Mouse (Mus musculus): ENCODE measurements around the gene Chil1. TPM values are rescaled to one million over a fixed set of nuclear protein-coding genes. Genes with fewer than 3 reads are reported as not detected.

Chil1 gene
- polyA plus RNA-seq, 1 experiment from 2014 or later = 3.3 TPM

- Histone ChIP-seq H3K27me3 (peaks cover 4% of the 10 kb centered on the region), H3K36me3 (no peaks in the 10 kb centered on the region), H3K4me1 (peaks cover 21% of the 10 kb centered on the region), H3K9me3 (replicated peaks) (no peaks in the 10 kb centered on the region), H3K9ac (no peak overlapping the region), H3K27ac (no peak overlapping the region), H3K4me3 (no peak overlapping the region), H3K4me2 (replicated peaks) (no peak overlapping the region)
- WGBS = 79% methylated on average over 7 of the region's 7 CpGs
- ATAC-seq (ENCODE audit: low FRiP score) = no peak
These were observed 31.4 kb downstream of the Chil1 start for GRCm38 (mm10) chr1:134213405-134213804.

GRCm38 (mm10) chr1:134215059-134215458, 33.1 kb downstream of the Chil1 start:
- Histone ChIP-seq H3K4me3 (no peak overlapping the region), H3K9ac (no peak overlapping the region), H3K9me3 (replicated peaks) (no peaks in the 10 kb centered on the region), H3K4me1 (peaks cover 21% of the 10 kb centered on the region), H3K36me3 (no peaks in the 10 kb centered on the region), H3K4me2 (replicated peaks) (no peak overlapping the region), H3K27ac (no peak overlapping the region), H3K27me3 (peaks cover 4% of the 10 kb centered on the region)
- ATAC-seq (ENCODE audit: low FRiP score) = no peak
- 56% methylated on average over 7 of the region's 7 CpGs for WGBS

GRCm38 (mm10) chr1:134215751-134216628, 34.0 kb downstream of the Chil1 start:
- Histone ChIP-seq H3K9me3 (replicated peaks) (no peaks in the 10 kb centered on the region), H3K4me2 (replicated peaks) (0 out of 2 replicates have a peak overlapping the region, but pooled peaks have one; percentile 3), H3K4me3 (no peak overlapping the region), H3K27me3 (peaks cover 4% of the 10 kb centered on the region), H3K9ac (no peak overlapping the region), H3K27ac (no peak overlapping the region), H3K36me3 (no peaks in the 10 kb centered on the region), H3K4me1 (peaks cover 15% of the 10 kb centered on the region)
- WGBS = 21% methylated on average over 11 of the region's 11 CpGs
- ATAC-seq (ENCODE audit: low FRiP score) = 0 out of 2 replicates have a peak, but pooled peaks have one; percentile 35

- no peak overlapping the region for H3K9ac ChIP-seq
- H3K27me3 ChIP-seq = peaks cover 4% of the 10 kb centered on the region
- 89% methylated on average over 2 of the region's 2 CpGs for WGBS
- no peak overlapping the region for H3K4me2 ChIP-seq (replicated peaks)
- peaks cover 15% of the 10 kb centered on the region for H3K4me1 ChIP-seq
- no peaks in the 10 kb centered on the region for H3K9me3 ChIP-seq (replicated peaks)
- H3K36me3 ChIP-seq = no peaks in the 10 kb centered on the region
- no peak overlapping the region for H3K4me3 ChIP-seq
- H3K27ac ChIP-seq = no peak overlapping the region
- no peak for ATAC-seq (ENCODE audit: low FRiP score)
These were observed 34.6 kb downstream of the Chil1 start for GRCm38 (mm10) chr1:134216629-134216971.

- Histone ChIP-seq H3K27me3 (peaks cover 4% of the 10 kb centered on the region), H3K4me3 (no peak overlapping the region), H3K4me1 (peaks cover 10% of the 10 kb centered on the region), H3K9me3 (replicated peaks) (no peaks in the 10 kb centered on the region), H3K36me3 (no peaks in the 10 kb centered on the region), H3K27ac (no peak overlapping the region), H3K4me2 (replicated peaks) (no peak overlapping the region), H3K9ac (no peak overlapping the region)
- ATAC-seq (ENCODE audit: low FRiP score) = no peak
- WGBS = 77% methylated on average over 12 of the region's 12 CpGs
These were observed 35.1 kb downstream of the Chil1 start for GRCm38 (mm10) chr1:134217028-134217481.

- H3K4me2 ChIP-seq (replicated peaks) = no peak overlapping the region
- ATAC-seq (ENCODE audit: low FRiP score) = no peak
- peaks cover 10% of the 10 kb centered on the region for H3K4me1 ChIP-seq
- H3K4me3 ChIP-seq = no peak overlapping the region
- H3K9me3 ChIP-seq (replicated peaks) = no peaks in the 10 kb centered on the region
- H3K36me3 ChIP-seq = no peaks in the 10 kb centered on the region
- no peak overlapping the region for H3K9ac ChIP-seq
- 82% methylated on average over 3 of the region's 3 CpGs for WGBS
- H3K27ac ChIP-seq = no peak overlapping the region
- peaks cover 4% of the 10 kb centered on the region for H3K27me3 ChIP-seq
These were observed 36.0 kb downstream of the Chil1 start for GRCm38 (mm10) chr1:134217942-134218341.

- H3K4me1 ChIP-seq = peaks cover 10% of the 10 kb centered on the region
- H3K36me3 ChIP-seq = no peaks in the 10 kb centered on the region
- H3K9ac ChIP-seq = no peak overlapping the region
- H3K9me3 ChIP-seq (replicated peaks) = no peaks in the 10 kb centered on the region
- no peak overlapping the region for H3K27ac ChIP-seq
- WGBS = 82% methylated on average over 5 of the region's 5 CpGs
- H3K27me3 ChIP-seq = no peaks in the 10 kb centered on the region
- no peak for ATAC-seq (ENCODE audit: low FRiP score)
- no peak overlapping the region for H3K4me2 ChIP-seq (replicated peaks)
- H3K4me3 ChIP-seq = no peak overlapping the region
These were observed 37.6 kb downstream of the Chil1 start for GRCm38 (mm10) chr1:134219608-134220007.

GRCm38 (mm10) chr1:134221172-134221571, 39.2 kb downstream of the Chil1 start:
- H3K27ac ChIP-seq = no peak overlapping the region
- 97% methylated on average over 1 of the region's 1 CpGs for WGBS
- no peaks in the 10 kb centered on the region for H3K9me3 ChIP-seq (replicated peaks)
- peaks cover 2% of the 10 kb centered on the region for H3K4me1 ChIP-seq
- H3K36me3 ChIP-seq = no peaks in the 10 kb centered on the region
- no peak overlapping the region for H3K4me2 ChIP-seq (replicated peaks)
- no peak overlapping the region for H3K4me3 ChIP-seq
- H3K9ac ChIP-seq = no peak overlapping the region
- H3K27me3 ChIP-seq = no peaks in the 10 kb centered on the region
- no peak for ATAC-seq (ENCODE audit: low FRiP score)

- Histone ChIP-seq H3K27ac (no peak overlapping the region), H3K4me1 (no peaks in the 10 kb centered on the region), H3K4me3 (no peak overlapping the region), H3K4me2 (replicated peaks) (no peak overlapping the region), H3K27me3 (no peaks in the 10 kb centered on the region), H3K9me3 (replicated peaks) (no peaks in the 10 kb centered on the region), H3K9ac (no peak overlapping the region), H3K36me3 (no peaks in the 10 kb centered on the region)
- ATAC-seq (ENCODE audit: low FRiP score) = no peak
- WGBS = 65% methylated on average over 8 of the region's 8 CpGs
These were observed 40.4 kb downstream of the Chil1 start for GRCm38 (mm10) chr1:134222122-134223055.

GRCm38 (mm10) chr1:134224649-134225227, 42.8 kb downstream of the Chil1 start:
- Histone ChIP-seq H3K4me1 (no peaks in the 10 kb centered on the region), H3K9ac (no peak overlapping the region), H3K36me3 (no peaks in the 10 kb centered on the region), H3K4me3 (no peak overlapping the region), H3K4me2 (replicated peaks) (no peak overlapping the region), H3K27me3 (no peaks in the 10 kb centered on the region), H3K27ac (no peak overlapping the region), H3K9me3 (replicated peaks) (no peaks in the 10 kb centered on the region)
- ATAC-seq (ENCODE audit: low FRiP score) = no peak
- 88% methylated on average over 12 of the region's 12 CpGs for WGBS

GRCm38 (mm10) chr1:134225375-134225774, 43.4 kb downstream of the Chil1 start:
- Histone ChIP-seq H3K9ac (no peak overlapping the region), H3K9me3 (replicated peaks) (no peaks in the 10 kb centered on the region), H3K4me2 (replicated peaks) (no peak overlapping the region), H3K27me3 (no peaks in the 10 kb centered on the region), H3K27ac (no peak overlapping the region), H3K4me1 (no peaks in the 10 kb centered on the region), H3K36me3 (no peaks in the 10 kb centered on the region), H3K4me3 (no peak overlapping the region)
- 87% methylated on average over 5 of the region's 5 CpGs for WGBS
- no peak for ATAC-seq (ENCODE audit: low FRiP score)

GRCm38 (mm10) chr1:134226739-134227138, 44.8 kb downstream of the Chil1 start:
- H3K27me3 ChIP-seq = no peaks in the 10 kb centered on the region
- no peak for ATAC-seq (ENCODE audit: low FRiP score)
- H3K9ac ChIP-seq = no peak overlapping the region
- H3K4me2 ChIP-seq (replicated peaks) = no peak overlapping the region
- no peaks in the 10 kb centered on the region for H3K36me3 ChIP-seq
- WGBS = 79% methylated on average over 8 of the region's 8 CpGs
- H3K9me3 ChIP-seq (replicated peaks) = no peaks in the 10 kb centered on the region
- no peak overlapping the region for H3K27ac ChIP-seq
- no peaks in the 10 kb centered on the region for H3K4me1 ChIP-seq
- H3K4me3 ChIP-seq = no peak overlapping the region
